Mouse (Mus musculus) intestine, postnatal 0 days (tissue): ENCODE data around the gene Tango6. TPM values are rescaled to one million over a fixed set of nuclear protein-coding genes. Genes with fewer than 3 reads are reported as not detected.

Experiments used
- ATAC-seq: fragments of 200-750 bp; cut with Nextera tagmentation; 2 replicates; pipeline ENCODE4 v1.8.0; 2017; ENCODE audit warnings: mild to moderate bottlenecking, moderate TSS enrichment, moderate library complexity
- H3K27ac ChIP-seq: fragments of 300-500 bp; sonication (generic); 2 replicates; pipeline ENCODE4 v1.5.1; 2014; ENCODE audit warnings: mild to moderate bottlenecking, low read depth, low read length, moderate library complexity
- H3K27me3 ChIP-seq: fragments of 300-500 bp; sonication (generic); replicated peaks from 2 replicates; pipeline ENCODE4 v1.6.1; 2014; ENCODE audit warnings: low read length, mixed read lengths; ENCODE audit not compliant: control insufficient read depth, insufficient read depth
- H3K36me3 ChIP-seq: fragments of 300-500 bp; sonication (generic); 2 replicates; pipeline ENCODE4 v1.6.1; 2014; ENCODE audit warnings: mild to moderate bottlenecking, moderate library complexity; ENCODE audit not compliant: control insufficient read depth, insufficient read depth
- H3K4me1 ChIP-seq: fragments of 300-500 bp; sonication (generic); replicated peaks from 2 replicates; pipeline ENCODE4 v1.6.1; 2014; ENCODE audit warnings: antibody characterized with exemption, low read length, mixed read lengths; ENCODE audit not compliant: control insufficient read depth, insufficient read depth
- H3K4me2 ChIP-seq: fragments of 300-500 bp; sonication (generic); replicated peaks from 2 replicates; pipeline ENCODE4 v1.6.1; 2014; ENCODE audit warnings: low read depth, mild to moderate bottlenecking, moderate library complexity
- H3K4me3 ChIP-seq: fragments of 300-500 bp; sonication (generic); 2 replicates; pipeline ENCODE4 v1.5.1; 2014; ENCODE audit warnings: low read depth, low read length
- H3K9ac ChIP-seq: fragments of 300-500 bp; sonication (generic); 2 replicates; pipeline ENCODE4 v1.6.1; 2014; ENCODE audit warnings: mild to moderate bottlenecking, low read depth, low read length
- H3K9me3 ChIP-seq: fragments of 300-500 bp; sonication (generic); 2 replicates; pipeline ENCODE4 v1.6.1; 2016; ENCODE audit warnings: mixed run types; ENCODE audit not compliant: control insufficient read depth
- CTCF ChIP-seq: sonication (generic); IDR thresholded peaks from 2 replicates; pipeline ENCODE4 v1.5.1; 2016; ENCODE audit warnings: low read depth, mild to moderate bottlenecking, control low read depth, antibody characterized with exemption, moderate library complexity
- WGBS: fragments of 180-500 bp; shearing (Covaris S2); extraction: QIAGEN DNeasy Blood & Tissue Kit; methylation state at CpG from one replicate; pipeline ENCODE4 v1.1.7; 2014; 5-methylcytosine and 5-hydroxymethylcytosine counted together
- polyA plus RNA-seq: library from polyadenylated mRNA; unstranded; fragments of >200 nt; fragmentation: Nextera tagmentation; extraction: Ambion mirVana; gene quantifications from 2 replicates; pipeline ENCODE4 v1.2.1, GENCODE M21; 2015

Gene Tango6
- polyA plus RNA-seq, 1 experiment from 2014 or later, result 1.7 TPM

DNA sequence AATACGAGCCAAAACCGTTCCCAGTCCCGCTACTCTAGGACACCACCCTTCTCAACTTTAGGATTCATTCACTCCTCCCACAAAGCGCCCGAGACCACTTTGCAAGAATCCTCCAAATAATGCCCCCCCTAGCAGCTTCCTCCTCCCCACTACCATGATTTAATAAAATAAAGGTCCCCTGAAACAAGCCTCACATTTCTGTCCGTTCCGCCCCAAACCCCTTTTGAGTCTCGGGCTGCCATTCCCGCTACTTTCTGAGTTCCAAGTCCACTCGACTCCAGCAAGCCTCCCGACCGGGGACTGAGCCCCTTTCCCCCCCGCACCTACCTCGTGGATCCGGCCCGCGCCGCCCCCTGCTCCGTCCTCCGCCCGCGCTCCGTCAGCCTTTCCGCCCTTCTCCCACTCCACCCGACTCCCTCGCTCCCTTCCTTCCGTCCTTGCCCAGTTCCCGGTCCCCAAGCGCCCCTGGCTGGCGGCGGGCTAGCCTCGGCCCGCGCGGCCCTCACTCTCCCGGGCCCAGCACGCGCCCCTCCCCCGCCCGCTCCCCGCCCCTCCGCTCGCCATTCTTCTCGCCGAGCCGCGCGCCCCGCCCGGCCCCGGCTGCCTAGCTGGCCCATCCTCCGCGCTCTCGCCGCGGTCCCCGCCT lies 210.1 kb downstream of the Tango6 start:
- Histone ChIP-seq H3K4me3 (peak overlapping the region; percentile 99), H3K9ac (peak overlapping the region; percentile 93), H3K9me3 (no peaks in the 10 kb centered on the region), H3K27ac (peak overlapping the region; percentile 97), H3K36me3 (peaks cover 5% of the 10 kb centered on the region), H3K27me3 (no peaks in the 10 kb centered on the region), H3K4me2 (peak overlapping the region; percentile 83), H3K4me1 (no peaks in the 10 kb centered on the region; the same call in 1 of the 2 replicates)
- TF ChIP-seq CTCF, result no peak
- peak; percentile 72 for ATAC-seq
- WGBS, result 2% methylated on average over 53 of the region's 57 CpGs

DNA sequence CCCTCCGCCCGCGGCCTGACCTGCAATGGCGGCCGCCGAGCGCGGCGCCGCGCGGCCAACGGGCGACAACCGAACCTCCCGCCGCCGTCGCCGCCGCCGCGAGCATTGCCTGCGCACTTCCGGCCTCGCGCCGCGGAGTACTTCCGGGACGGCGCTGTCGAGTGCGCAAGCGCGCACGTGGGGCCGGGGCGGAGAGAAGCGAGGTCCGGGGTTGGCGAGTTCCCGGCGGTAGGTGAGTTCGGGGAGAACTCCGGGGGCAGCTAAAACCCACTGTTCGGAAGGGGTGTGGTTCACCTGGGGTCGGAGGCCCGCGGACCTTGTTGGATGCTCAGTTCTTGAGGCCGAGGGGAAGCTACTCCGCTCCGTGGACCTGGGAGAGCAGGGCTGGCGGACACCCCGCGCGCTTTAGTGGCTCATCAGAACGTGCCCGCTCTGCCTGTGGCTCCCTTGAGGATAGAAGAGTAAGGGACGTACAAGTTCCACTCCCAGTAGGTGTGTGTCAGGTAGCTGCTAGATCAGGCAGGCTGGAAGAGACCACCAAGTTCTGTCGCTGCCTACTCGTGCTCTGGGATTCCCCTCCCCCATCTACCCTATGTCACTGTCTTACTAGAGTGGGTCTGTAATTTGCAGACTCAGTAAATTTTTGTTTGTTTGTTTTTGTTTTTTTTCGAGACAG lies 210.8 kb downstream of the Tango6 start, which contains the start of gene Utp4:
Gene Utp4 (plus strand): TSS at position 156 of the 676 bp plus-strand sequence.
- H3K27ac ChIP-seq, result peak within 1 kb of the TSS; percentile 97
- peak within 1 kb of the TSS; percentile 99 for H3K4me3 ChIP-seq
- WGBS, result under 1% methylated on average over 63 of the region's 63 CpGs
- peak within 1 kb of the TSS; percentile 93 for H3K9ac ChIP-seq
- 0 out of 2 replicates have a peak, but pooled peaks have one; percentile 6 for TF ChIP-seq CTCF
- no peaks in the 10 kb centered on the region for H3K9me3 ChIP-seq
- no peaks in the 10 kb centered on the region; the same call in 1 of the 2 replicates for H3K4me1 ChIP-seq
- H3K36me3 ChIP-seq, result peaks cover 12% of the 10 kb centered on the region
- ATAC-seq, result peak; percentile 92
- H3K4me2 ChIP-seq, result peak within 1 kb of the TSS; percentile 83
- no peaks in the 10 kb centered on the region for H3K27me3 ChIP-seq

DNA sequence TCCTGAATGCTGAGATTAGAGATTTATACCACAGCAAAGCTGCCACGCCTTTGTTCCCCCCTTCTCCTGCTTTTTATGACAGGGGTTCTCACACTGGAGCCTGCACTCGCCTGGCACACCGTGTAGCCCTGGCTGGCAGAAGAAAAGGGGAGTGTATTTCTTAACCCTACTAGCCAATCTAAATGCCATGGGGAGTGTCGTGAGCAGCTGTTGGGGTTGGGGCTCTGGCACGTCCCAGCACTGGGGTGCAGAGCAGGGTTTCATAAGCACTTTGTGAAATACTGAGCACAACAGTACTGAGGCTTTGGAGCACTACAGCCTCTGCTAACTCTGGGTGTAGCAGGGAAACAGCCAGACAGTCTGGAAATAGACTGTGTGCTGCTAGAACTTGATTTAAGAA lies 216.6 kb downstream of the Tango6 start:
- no peaks in the 10 kb centered on the region for H3K4me1 ChIP-seq
- no peaks in the 10 kb centered on the region for H3K27me3 ChIP-seq
- peaks cover 57% of the 10 kb centered on the region for H3K36me3 ChIP-seq
- no peak overlapping the region for H3K4me3 ChIP-seq
- H3K9me3 ChIP-seq, result no peaks in the 10 kb centered on the region
- TF ChIP-seq CTCF, result no peak
- whole genome bisulfite sequencing, result 48% methylated on average over 5 of the region's 5 CpGs
- H3K27ac ChIP-seq, result no peak overlapping the region
- no peak overlapping the region for H3K4me2 ChIP-seq
- ATAC-seq, result peak; percentile 36
- no peak overlapping the region for H3K9ac ChIP-seq

Other genes with a start within 250 kb of the Tango6 start
- gene 6030452D12Rik, start 182.5 kb upstream of the Tango6 start, polyA plus RNA-seq, result not detected in 2 replicates
- gene Cdh3, start 172.2 kb upstream of the Tango6 start, polyA plus RNA-seq, result 2.9 and 3.6 TPM in 2 replicates
- 8.8 and 9.2 TPM in 2 replicates for gene Gm10073, start 109.6 kb upstream of the Tango6 start, polyA plus RNA-seq
- 82.1 and 88.1 TPM in 2 replicates for gene Cdh1, start 79.7 kb upstream of the Tango6 start, polyA plus RNA-seq
- gene Has3, start 187.2 kb downstream of the Tango6 start, polyA plus RNA-seq, result 0.07 and 0.14 TPM in 2 replicates
- 22.8 and 25.1 TPM in 2 replicates for gene Utp4, start 210.6 kb downstream of the Tango6 start, polyA plus RNA-seq